ENCODE assay signal across 1 mouse cellular context in genomic region chr7:141562421-141562851, GRCm38 (mm10).
TF ChIP-seq lines count a peak whose summit lies in the region.

No protein-coding gene starts in this region.

TF ChIP-seq in MEL, 35 proteins besides CTCF, POLR2A, EP300 and RAD21 (continued from another document):
- TF ChIP-seq SMC3 (IDR thresholded peaks at IDR 0.05; ENCODE audit: low read depth, low read length) (no peak), HCFC1 (IDR thresholded peaks at IDR 0.05; ENCODE audit: low read depth, low read length) (no peak), MXI1 (IDR thresholded peaks at IDR 0.05; ENCODE audit: low read depth, low read length) (no peak), TBP (IDR thresholded peaks at IDR 0.05; ENCODE audit: low read depth, low read length) (no peak), TCF12 (IDR thresholded peaks at IDR 0.05; ENCODE audit: low read depth, low read length) (no peak)
